Mouse (Mus musculus) liver, adult 2 months (tissue): ENCODE data around the gene Insig2. TPM values are rescaled to one million over a fixed set of nuclear protein-coding genes. Genes with fewer than 3 reads are reported as not detected.

Source experiments
- DNase-seq: peaks from one replicate; pipeline ENCODE4 v3.0.0-alpha.2; 2011; ENCODE audit warnings: low read depth, low spot score; ENCODE audit errors: extremely low read depth
- H3K27ac ChIP-seq: fragments of 200-500 bp; replicated peaks from 2 replicates; pipeline ENCODE4 v1.5.1; 2012; ENCODE audit warnings: low read depth, mild to moderate bottlenecking, control low read depth, inconsistent platforms, low read length; ENCODE audit not compliant: insufficient read depth
- H3K27me3 ChIP-seq: fragments of 200-500 bp; 2 replicates; pipeline ENCODE4 v1.6.1; 2012; ENCODE audit warnings: mild to moderate bottlenecking, moderate library complexity, low read length, inconsistent platforms; ENCODE audit not compliant: control insufficient read depth, insufficient read depth
- H3K36me3 ChIP-seq: fragments of 200-500 bp; 2 replicates; pipeline ENCODE4 v1.6.1; 2012; ENCODE audit warnings: low read length, inconsistent platforms; ENCODE audit not compliant: control insufficient read depth, insufficient read depth
- H3K4me1 ChIP-seq: fragments of 200-500 bp; 2 replicates; pipeline ENCODE4 v1.6.1; 2011; ENCODE audit warnings: low read length; ENCODE audit not compliant: control insufficient read depth, insufficient read depth
- H3K4me3 ChIP-seq: fragments of 200-500 bp; 2 replicates; pipeline ENCODE4 v1.5.1; 2011; ENCODE audit warnings: low read depth, mild to moderate bottlenecking, control low read depth, low read length, moderate library complexity; ENCODE audit not compliant: insufficient read depth
- H3K79me2 ChIP-seq: fragments of 200-500 bp; 2 replicates; pipeline ENCODE4 v1.6.1; 2012; ENCODE audit warnings: inconsistent platforms, mild to moderate bottlenecking, low read length, moderate library complexity; ENCODE audit not compliant: control insufficient read depth, insufficient read depth
- H3K9ac ChIP-seq: fragments of 200-500 bp; 2 replicates; pipeline ENCODE4 v1.6.1; 2012; ENCODE audit warnings: low read depth, mild to moderate bottlenecking, control low read depth, inconsistent platforms, low read length
- CTCF ChIP-seq: fragments of 200-500 bp; IDR thresholded peaks from 2 replicates; pipeline ENCODE4 v1.5.1; 2011; ENCODE audit warnings: low read depth, low read length, control low read depth
- POLR2A ChIP-seq: fragments of 200-500 bp; IDR thresholded peaks from 2 replicates; pipeline ENCODE4 v1.6.1; 2011; ENCODE audit warnings: low read length, control low read depth; ENCODE audit not compliant: insufficient read depth; ENCODE audit errors: extremely low read depth
- WGBS: fragments of 180-500 bp; shearing (Covaris S2); methylation state at CpG from one replicate; pipeline ENCODE4 v1.1.7; 2018; 5-methylcytosine and 5-hydroxymethylcytosine counted together
- polyA plus RNA-seq: library from polyadenylated mRNA; depleted of rRNA; stranded (reverse); fragments of >200 nt; gene quantifications from 2 replicates; pipeline ENCODE4 v1.2.3, GENCODE M21; 2012; rRNA removed
- total RNA-seq: library from RNA; depleted of rRNA; stranded (reverse); fragments of >200 nt; gene quantifications from 2 replicates; pipeline ENCODE4 v1.2.3, GENCODE M21; 2014; rRNA removed

The Insig2 gene
- total and polyA plus RNA-seq, 2 experiments, result 166 to 228 TPM

DNA sequence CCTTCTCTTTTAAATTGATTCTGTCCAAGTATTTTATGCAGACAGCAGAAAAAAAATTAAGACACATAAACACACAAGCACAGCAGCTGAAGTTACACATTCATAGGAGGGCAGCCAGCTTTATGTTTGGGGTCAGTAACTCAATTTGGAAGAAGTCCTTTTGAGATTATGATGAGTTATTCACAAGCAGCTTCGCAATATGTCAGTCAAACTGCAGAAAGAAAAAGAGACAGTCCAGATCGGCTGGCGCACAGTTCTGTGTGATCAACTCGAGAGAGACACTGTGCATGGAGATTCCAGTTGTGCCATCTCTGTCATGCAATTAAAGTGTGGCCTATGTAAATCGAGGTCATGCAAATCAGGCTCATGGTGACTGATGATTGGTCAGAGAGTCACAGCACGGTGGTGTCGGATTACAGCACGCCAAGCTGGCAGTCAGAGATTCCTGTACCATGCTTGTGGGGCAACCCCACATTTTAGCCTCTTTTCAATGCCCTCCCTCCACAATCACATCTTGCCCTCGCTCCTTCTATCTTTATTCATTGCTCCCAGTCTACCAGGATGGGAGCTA is 72.1 kb downstream of the Insig2 start:
- TF ChIP-seq CTCF, result no peak
- no peak for TF ChIP-seq POLR2A
- Histone ChIP-seq H3K27me3 (no peaks in the 10 kb centered on the region), H3K27ac (no peak overlapping the region), H3K36me3 (no peaks in the 10 kb centered on the region), H3K79me2 (no peaks in the 10 kb centered on the region), H3K4me3 (no peak overlapping the region), H3K9ac (no peak overlapping the region), H3K4me1 (no peaks in the 10 kb centered on the region)
- no peak for DNase-seq
- 72% methylated on average over 9 of the region's 9 CpGs for WGBS

Other genes starting within 250 kb of the Insig2 start
- gene Ccdc93, start 98.5 kb upstream of the Insig2 start, total RNA-seq, result 6.9 TPM in 2 replicates
- 3.6 and 4.5 TPM in 2 replicates for gene Ccdc93, start 98.5 kb upstream of the Insig2 start, polyA plus RNA-seq
- gene Htr5b, start 195.9 kb upstream of the Insig2 start, total RNA-seq, result not detected in 2 replicates
- gene Htr5b, start 195.9 kb upstream of the Insig2 start, polyA plus RNA-seq, result not detected in 2 replicates
- 11.9 and 13.6 TPM in 2 replicates for gene Ddx18, start 235.4 kb upstream of the Insig2 start, total RNA-seq
- gene Ddx18, start 235.4 kb upstream of the Insig2 start, polyA plus RNA-seq, result 14.5 and 18.2 TPM in 2 replicates